Mouse (Mus musculus) limb, embryonic 12.5 days (tissue): ENCODE data around the gene Pdk3. TPM values are rescaled to one million over a fixed set of nuclear protein-coding genes. Genes with fewer than 3 reads are reported as not detected.

ENCODE experiments used
- ATAC-seq: fragments of 200-750 bp; cut with Nextera tagmentation; 2 replicates; pipeline ENCODE4 v1.8.0; 2017; ENCODE audit warnings: low read depth, moderate TSS enrichment; ENCODE audit not compliant: insufficient number of reproducible peaks, insufficient read depth, low FRiP score, low TSS enrichment
- H3K27ac ChIP-seq: fragments of 300-500 bp; sonication (generic); 2 replicates; pipeline ENCODE4 v1.5.1; 2016; ENCODE audit warnings: mild to moderate bottlenecking, moderate library complexity
- H3K27me3 ChIP-seq: fragments of 300-500 bp; sonication (generic); 2 replicates; pipeline ENCODE4 v1.6.1; 2016; ENCODE audit warnings: mild to moderate bottlenecking, moderate library complexity
- H3K36me3 ChIP-seq: fragments of 300-500 bp; sonication (generic); 2 replicates; pipeline ENCODE4 v1.6.1; 2016; ENCODE audit warnings: mild to moderate bottlenecking, moderate library complexity
- H3K4me1 ChIP-seq: fragments of 300-500 bp; sonication (generic); replicated peaks from 2 replicates; pipeline ENCODE4 v1.6.1; 2016
- H3K4me2 ChIP-seq: fragments of 300-500 bp; sonication (generic); 2 replicates; pipeline ENCODE4 v1.6.1; 2016; ENCODE audit warnings: mild to moderate bottlenecking, moderate library complexity
- H3K4me3 ChIP-seq: fragments of 300-500 bp; sonication (generic); replicated peaks from 2 replicates; pipeline ENCODE4 v1.5.1; 2016; ENCODE audit warnings: mild to moderate bottlenecking
- H3K9ac ChIP-seq: fragments of 300-500 bp; sonication (generic); replicated peaks from 2 replicates; pipeline ENCODE4 v1.6.1; 2016; ENCODE audit warnings: mild to moderate bottlenecking, moderate library complexity
- H3K9me3 ChIP-seq: fragments of 300-500 bp; sonication (generic); 2 replicates; pipeline ENCODE4 v1.6.1; 2016; ENCODE audit warnings: mild to moderate bottlenecking, moderate library complexity
- WGBS: fragments of 180-500 bp; shearing (Covaris S2); methylation state at CpG from one replicate; pipeline ENCODE4 v1.1.7; 2016; 5-methylcytosine and 5-hydroxymethylcytosine counted together
- polyA plus RNA-seq: library from polyadenylated mRNA; unstranded; fragments of >200 nt; fragmentation: Nextera tagmentation; extraction: Ambion mirVana; gene quantifications from 2 replicates; pipeline ENCODE4 v1.2.1, GENCODE M21; 2016

Pdk3 gene
- 73.0 and 77.2 TPM in 2 replicates for polyA plus RNA-seq

DNA sequence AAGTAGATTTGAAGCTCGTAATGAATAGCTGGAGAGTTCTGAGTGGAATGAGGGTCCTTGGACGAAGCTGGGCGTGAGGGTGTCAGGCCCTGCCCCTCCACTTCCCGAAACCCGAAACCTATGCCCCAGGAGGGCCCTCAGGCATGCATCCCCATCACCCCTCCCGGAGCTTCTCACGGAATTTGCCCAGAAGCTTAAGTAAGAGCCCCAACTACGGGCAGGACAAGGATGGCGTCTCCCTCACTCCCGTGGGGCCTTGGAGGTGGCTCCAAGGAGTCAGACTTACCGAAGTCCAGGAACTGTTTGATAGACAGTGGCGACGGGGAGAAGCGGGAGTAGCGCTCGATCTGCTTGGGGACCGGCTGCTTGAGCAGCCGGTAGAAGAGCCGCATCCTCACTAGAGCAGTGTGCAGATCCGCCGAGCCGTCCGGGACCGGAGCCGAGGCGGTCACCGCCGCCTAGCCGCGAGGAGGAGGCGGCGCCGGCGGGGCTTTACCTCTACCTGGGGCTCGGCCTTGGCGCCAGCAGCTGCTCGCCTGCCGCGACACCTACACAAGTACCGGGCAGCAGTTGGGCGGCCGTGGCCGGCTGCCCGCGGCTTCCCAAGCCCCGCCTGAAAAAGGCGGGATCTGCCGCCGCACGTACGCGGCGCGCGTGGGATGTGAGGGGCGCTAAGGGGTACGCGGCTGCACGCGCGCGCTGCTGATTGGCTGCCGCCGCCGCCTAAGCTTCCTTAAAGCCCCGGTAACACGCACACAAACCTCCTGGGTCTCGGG, at the start of gene Pdk3:
TSS of gene Pdk3 (minus strand) at position 641 of the 776 bp plus-strand sequence.
- Histone ChIP-seq H3K9me3 (no peaks in the 10 kb centered on the region), H3K4me2 (peak within 1 kb of the TSS; percentile 54), H3K4me1 (no peaks in the 10 kb centered on the region; the same call in 1 of the 2 replicates), H3K36me3 (no peaks in the 10 kb centered on the region), H3K27ac (peak within 1 kb of the TSS; percentile 95), H3K9ac (peak within 1 kb of the TSS; percentile 72), H3K27me3 (no peaks in the 10 kb centered on the region), H3K4me3 (peak within 1 kb of the TSS; percentile 55)
- ATAC-seq: peak; percentile 96
- WGBS: 21% methylated on average over 68 of the region's 68 CpGs

DNA sequence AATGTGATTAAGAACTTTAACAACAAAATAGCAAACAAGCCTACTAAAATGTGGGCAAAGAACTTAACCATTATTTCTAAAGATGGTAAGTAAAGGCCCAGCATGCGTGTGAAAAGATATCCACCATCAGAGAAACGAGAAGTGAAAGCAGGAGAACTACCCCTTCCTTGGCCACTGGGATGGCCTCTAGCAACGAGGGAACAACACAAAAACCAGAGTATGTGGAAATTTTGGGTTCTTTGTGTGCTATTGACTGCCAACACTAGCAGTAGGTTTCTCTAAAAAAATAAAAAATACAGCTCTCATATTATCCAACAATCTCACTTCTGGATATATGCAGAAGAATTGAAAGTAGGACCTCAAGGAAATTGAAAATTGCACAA, 45.6 kb upstream of the Pdk3 start:
- H3K4me3 ChIP-seq: no peak overlapping the region
- no peaks in the 10 kb centered on the region for H3K36me3 ChIP-seq
- no peak overlapping the region for H3K9ac ChIP-seq
- H3K4me2 ChIP-seq: no peak overlapping the region
- 81% methylated on average over 3 of the region's 3 CpGs for WGBS
- no peak overlapping the region for H3K27ac ChIP-seq
- peaks cover 18% of the 10 kb centered on the region; the same call in 1 of the 2 replicates for H3K27me3 ChIP-seq
- H3K4me1 ChIP-seq: no peaks in the 10 kb centered on the region
- ATAC-seq: no peak
- no peaks in the 10 kb centered on the region for H3K9me3 ChIP-seq

- 84% methylated on average over 7 of the region's 7 CpGs for WGBS
- H3K9me3 ChIP-seq: no peaks in the 10 kb centered on the region
- no peak overlapping the region for H3K9ac ChIP-seq
- H3K4me2 ChIP-seq: no peak overlapping the region
- peaks cover 18% of the 10 kb centered on the region; the same call in 1 of the 2 replicates for H3K27me3 ChIP-seq
- H3K36me3 ChIP-seq: no peaks in the 10 kb centered on the region
- H3K4me3 ChIP-seq: no peak overlapping the region
- no peak for ATAC-seq
- no peaks in the 10 kb centered on the region for H3K4me1 ChIP-seq
- H3K27ac ChIP-seq: no peak overlapping the region
Observed at GRCm38 (mm10) chrX:93876981-93877633, 45.1 kb upstream of the Pdk3 start.

- Histone ChIP-seq H3K36me3 (no peaks in the 10 kb centered on the region), H3K4me2 (no peak overlapping the region), H3K9ac (no peak overlapping the region), H3K9me3 (no peaks in the 10 kb centered on the region), H3K27ac (no peak overlapping the region), H3K4me1 (no peaks in the 10 kb centered on the region), H3K27me3 (peaks cover 26% of the 10 kb centered on the region), H3K4me3 (no peak overlapping the region)
- no peak for ATAC-seq
- WGBS: 58% methylated on average over 2 of the region's 2 CpGs
Observed at GRCm38 (mm10) chrX:93863393-93863792, 31.4 kb upstream of the Pdk3 start.

DNA sequence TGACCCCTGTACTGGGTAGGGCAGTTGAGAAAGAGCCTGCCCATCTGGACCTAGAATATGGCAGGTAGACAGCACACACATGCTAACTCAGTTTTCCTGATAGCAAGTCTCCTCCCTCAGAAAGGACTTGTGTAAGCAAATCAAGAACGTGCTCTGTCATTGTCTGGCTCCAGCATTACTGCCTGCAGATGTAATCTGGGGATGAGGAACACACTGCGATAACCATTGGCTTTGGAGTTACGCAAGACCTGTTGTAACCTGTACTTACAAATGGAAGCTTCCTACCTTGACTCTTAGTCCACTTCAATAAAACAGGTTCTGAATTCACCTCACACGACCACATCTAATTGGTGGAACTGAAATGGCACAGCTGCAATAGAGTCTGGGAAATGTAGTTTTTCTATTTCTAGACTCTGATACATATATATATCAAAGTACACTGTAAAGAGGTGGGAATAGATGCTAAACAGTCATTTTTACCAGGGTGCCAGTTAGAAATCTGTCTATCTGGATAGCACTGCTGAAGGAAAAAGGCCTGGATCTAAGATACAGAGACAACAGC, 30.6 kb upstream of the Pdk3 start:
- Histone ChIP-seq H3K27me3 (peaks cover 26% of the 10 kb centered on the region), H3K4me1 (no peaks in the 10 kb centered on the region)

GRCm38 (mm10) chrX:93857756-93858155, 25.8 kb upstream of the Pdk3 start:
- Histone ChIP-seq H3K4me1 (no peaks in the 10 kb centered on the region), H3K4me2 (no peak overlapping the region), H3K9ac (no peak overlapping the region), H3K27ac (no peak overlapping the region), H3K36me3 (no peaks in the 10 kb centered on the region), H3K4me3 (no peak overlapping the region), H3K27me3 (peaks cover 27% of the 10 kb centered on the region), H3K9me3 (no peaks in the 10 kb centered on the region)
- ATAC-seq: no peak
- WGBS: 73% methylated on average over 3 of the region's 3 CpGs

More for the DNA sequence above, 30.6 kb upstream of the Pdk3 start:
- no peaks in the 10 kb centered on the region for H3K9me3 ChIP-seq
- H3K36me3 ChIP-seq: no peaks in the 10 kb centered on the region
- 79% methylated on average over 4 of the region's 4 CpGs for WGBS
- no peak overlapping the region for H3K27ac ChIP-seq
- H3K9ac ChIP-seq: no peak overlapping the region
- H3K4me3 ChIP-seq: no peak overlapping the region
- no peak overlapping the region for H3K4me2 ChIP-seq
- ATAC-seq: no peak

GRCm38 (mm10) chrX:93832337-93832884, 410 bp upstream of the Pdk3 start:
- Histone ChIP-seq H3K9me3 (no peaks in the 10 kb centered on the region), H3K4me1 (no peaks in the 10 kb centered on the region; the same call in 1 of the 2 replicates), H3K9ac (peak overlapping the region; percentile 72; the same call in 1 of the 2 replicates), H3K4me2 (peak overlapping the region; percentile 54), H3K27me3 (no peaks in the 10 kb centered on the region), H3K4me3 (peak overlapping the region; percentile 55), H3K36me3 (no peaks in the 10 kb centered on the region), H3K27ac (peak overlapping the region; percentile 95)
- 36% methylated on average over 14 of the region's 14 CpGs for WGBS
- 0 out of 2 replicates have a peak, but pooled peaks have one; percentile 13 for ATAC-seq

DNA sequence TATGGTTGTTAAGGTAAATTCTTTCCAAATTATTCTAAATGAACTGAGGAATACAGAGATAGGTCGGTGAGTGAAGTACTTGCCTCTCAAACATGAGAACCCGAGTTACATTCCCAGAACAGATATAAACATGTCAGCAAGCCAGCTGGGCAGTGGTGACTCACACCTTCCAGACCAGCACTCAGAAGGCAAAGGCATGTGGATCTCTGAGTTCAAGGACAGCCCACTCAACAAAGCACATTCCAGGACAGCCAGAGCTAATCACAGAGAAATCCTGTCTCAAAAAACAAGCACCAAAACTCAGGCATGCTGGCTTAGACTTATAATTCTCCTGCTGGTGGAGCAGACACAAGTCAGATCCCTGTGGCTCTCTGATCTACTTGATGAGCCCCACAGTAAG, 6.2 kb downstream of the Pdk3 start:
- Histone ChIP-seq H3K9me3 (no peaks in the 10 kb centered on the region), H3K27ac (no peak overlapping the region), H3K4me2 (no peak overlapping the region), H3K36me3 (no peaks in the 10 kb centered on the region), H3K27me3 (0 out of 2 replicates have a peak, but pooled peaks cover 10% of the 10 kb centered on the region), H3K9ac (no peak overlapping the region), H3K4me1 (no peaks in the 10 kb centered on the region; the same call in 1 of the 2 replicates), H3K4me3 (no peak overlapping the region)
- no peak for ATAC-seq
- WGBS: 57% methylated on average over 2 of the region's 2 CpGs

- Histone ChIP-seq H3K27ac (no peak overlapping the region), H3K9me3 (no peaks in the 10 kb centered on the region), H3K9ac (no peak overlapping the region), H3K4me2 (no peak overlapping the region), H3K4me1 (no peaks in the 10 kb centered on the region), H3K27me3 (no peaks in the 10 kb centered on the region), H3K36me3 (peaks cover 4% of the 10 kb centered on the region; the same call in 1 of the 2 replicates), H3K4me3 (no peak overlapping the region)
- WGBS: 100% methylated on average over 1 of the region's 1 CpGs
- ATAC-seq: no peak
Observed at GRCm38 (mm10) chrX:93808040-93808439, 24.0 kb downstream of the Pdk3 start.

DNA sequence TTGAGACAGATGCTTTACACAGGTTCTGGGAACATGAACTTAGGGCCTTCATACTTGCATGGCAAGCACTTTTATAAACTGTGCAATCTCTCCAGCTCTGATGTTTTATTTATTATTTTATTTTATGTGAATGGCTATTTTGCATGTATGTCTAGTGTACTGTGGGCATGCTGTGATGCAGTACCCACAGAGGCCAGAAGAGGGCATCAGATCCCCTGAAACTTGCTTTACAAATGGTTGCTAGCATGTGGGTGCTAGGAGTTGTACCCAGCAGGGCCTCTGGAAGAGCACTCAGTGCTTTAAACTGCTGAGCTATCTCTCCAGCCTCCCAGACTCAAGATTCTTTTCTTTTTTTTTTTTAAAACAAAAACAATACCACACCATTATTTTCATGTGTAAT, 38.8 kb downstream of the Pdk3 start:
- ATAC-seq: no peak
- Histone ChIP-seq H3K4me1 (no peaks in the 10 kb centered on the region), H3K27ac (no peak overlapping the region), H3K9ac (no peak overlapping the region), H3K27me3 (no peaks in the 10 kb centered on the region), H3K9me3 (no peaks in the 10 kb centered on the region), H3K4me3 (no peak overlapping the region), H3K4me2 (no peak overlapping the region), H3K36me3 (peaks cover 9% of the 10 kb centered on the region)

DNA sequence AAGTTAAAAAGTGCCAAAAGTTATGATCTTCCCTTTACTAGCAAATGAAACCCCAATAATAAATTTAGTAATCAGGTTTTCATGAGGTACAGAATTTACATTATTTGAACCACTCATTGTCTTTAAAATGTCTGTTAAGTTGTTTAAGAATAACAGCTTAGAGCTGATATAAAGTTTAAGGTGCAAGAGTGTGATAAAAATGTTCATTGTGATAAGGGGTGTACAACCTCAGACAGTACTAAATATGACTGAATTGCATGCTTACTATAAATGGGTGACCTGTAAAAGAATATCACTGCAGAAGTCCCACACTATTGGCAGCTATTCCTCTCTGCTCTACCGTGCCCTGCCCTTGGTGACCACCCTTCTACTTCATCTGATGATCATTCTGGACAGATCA, 42.4 kb downstream of the Pdk3 start:
- Histone ChIP-seq H3K27ac (no peak overlapping the region), H3K9ac (no peak overlapping the region), H3K27me3 (0 out of 2 replicates have a peak, but pooled peaks cover 4% of the 10 kb centered on the region), H3K36me3 (no peaks in the 10 kb centered on the region), H3K4me1 (no peaks in the 10 kb centered on the region), H3K4me2 (no peak overlapping the region), H3K4me3 (no peak overlapping the region), H3K9me3 (no peaks in the 10 kb centered on the region)
- WGBS: 82% methylated on average over 1 of the region's 1 CpGs
- ATAC-seq: no peak
